Mouse (Mus musculus) forelimb bud, embryonic 11.5 days (tissue): ENCODE data around the gene Ngly1.
"Not testable (repeated sequence)": the region's sequence is repeated elsewhere in the genome, so short reads cannot be mapped to it uniquely, and the experiment has no call there.

Source experiments
- DNase-seq: peaks from one replicate; pipeline ENCODE4 v3.0.0-alpha.2; 2012; ENCODE audit warnings: low read depth, low spot score

Ngly1 gene

GRCm38 (mm10) chr14:16256209-16256608 lies 7.1 kb downstream of the Ngly1 start:
- no peak for DNase-seq

DNA sequence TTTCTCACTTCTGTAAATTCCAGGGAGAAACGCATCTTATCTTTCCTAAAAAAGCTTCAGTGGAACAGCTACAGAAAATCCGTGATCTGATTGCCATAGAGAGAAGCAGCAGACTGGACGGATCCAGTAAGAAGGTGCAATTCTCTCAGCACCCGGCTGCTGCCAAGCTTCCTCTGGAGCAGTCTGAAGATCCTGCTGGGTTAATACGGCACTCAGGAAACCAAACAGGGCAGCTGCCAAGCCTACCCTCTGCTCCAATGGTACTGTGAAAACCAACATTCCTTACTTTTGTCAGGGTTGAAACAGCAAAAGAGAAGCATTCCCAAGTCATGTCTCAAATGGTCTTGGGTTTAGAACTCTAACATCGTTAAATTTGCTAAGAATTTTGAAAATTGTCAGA lies 11.5 kb downstream of the Ngly1 start:
- no peak for DNase-seq

GRCm38 (mm10) chr14:16261869-16262268 lies 12.8 kb downstream of the Ngly1 start:
- DNase-seq, result no peak

DNA sequence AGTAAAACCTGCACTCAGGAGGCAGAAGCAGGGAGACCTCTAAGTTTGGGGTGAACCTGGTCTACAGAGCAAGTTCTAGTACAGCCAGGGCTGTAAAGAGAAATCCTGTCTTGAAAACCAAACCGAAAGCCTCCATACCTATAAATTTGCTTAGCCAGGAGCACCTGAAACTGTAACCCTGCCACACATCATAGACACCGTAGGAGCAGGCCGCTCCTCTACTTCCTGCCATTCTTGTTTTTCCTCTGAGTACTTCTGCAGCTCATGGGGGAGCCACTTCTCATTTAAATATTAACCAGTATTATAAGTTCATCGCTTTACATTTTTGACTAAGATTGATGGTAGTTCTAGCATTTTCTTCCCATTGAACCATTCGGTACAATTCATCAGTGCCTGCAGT lies 17.9 kb downstream of the Ngly1 start:
- no peak for DNase-seq

- DNase-seq, result no peak
These were observed 20.7 kb downstream of the Ngly1 start for GRCm38 (mm10) chr14:16269776-16270175.

- DNase-seq, result no peak
These were observed 24.6 kb downstream of the Ngly1 start for GRCm38 (mm10) chr14:16273677-16274076.

DNA sequence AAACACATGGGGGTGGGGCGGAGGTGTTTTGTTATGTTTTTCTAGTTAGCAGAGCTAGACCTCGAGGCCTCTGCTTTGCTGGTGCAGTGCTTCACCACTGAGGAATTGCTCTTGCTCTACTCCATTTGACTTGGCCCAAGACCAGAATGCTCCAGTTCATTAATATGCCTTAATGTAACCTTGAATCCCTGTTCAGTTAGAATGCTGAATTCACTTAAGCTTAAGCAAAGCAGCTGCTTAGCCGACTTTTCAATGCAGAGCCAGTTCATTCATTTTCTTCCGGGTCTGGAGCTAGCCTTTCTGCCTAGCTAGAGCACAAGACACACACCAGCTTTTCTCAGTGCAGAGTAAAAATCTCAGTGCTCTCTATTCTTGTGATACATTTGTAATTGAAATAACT lies 30.1 kb downstream of the Ngly1 start:
- no peak for DNase-seq

DNA sequence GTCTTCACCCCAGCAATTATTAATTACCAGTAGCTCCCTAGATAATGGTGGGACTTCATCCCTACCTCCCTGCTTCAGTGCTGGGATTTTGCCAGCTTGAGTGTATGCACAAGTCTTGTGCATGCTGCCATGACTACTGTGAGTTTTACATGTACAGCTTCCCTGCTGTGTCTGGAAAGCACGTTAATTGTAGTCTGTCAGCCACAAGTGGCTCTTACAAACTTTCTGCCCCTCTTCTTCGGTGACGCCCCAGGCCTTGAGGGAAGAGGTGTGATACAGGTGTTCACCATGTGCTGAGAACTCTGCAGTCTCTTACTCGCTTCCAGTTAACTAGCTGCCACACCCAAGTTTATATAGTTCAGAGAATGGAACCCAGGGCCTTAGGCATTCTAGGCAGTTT lies 34.9 kb downstream of the Ngly1 start:
- DNase-seq, result no peak

DNA sequence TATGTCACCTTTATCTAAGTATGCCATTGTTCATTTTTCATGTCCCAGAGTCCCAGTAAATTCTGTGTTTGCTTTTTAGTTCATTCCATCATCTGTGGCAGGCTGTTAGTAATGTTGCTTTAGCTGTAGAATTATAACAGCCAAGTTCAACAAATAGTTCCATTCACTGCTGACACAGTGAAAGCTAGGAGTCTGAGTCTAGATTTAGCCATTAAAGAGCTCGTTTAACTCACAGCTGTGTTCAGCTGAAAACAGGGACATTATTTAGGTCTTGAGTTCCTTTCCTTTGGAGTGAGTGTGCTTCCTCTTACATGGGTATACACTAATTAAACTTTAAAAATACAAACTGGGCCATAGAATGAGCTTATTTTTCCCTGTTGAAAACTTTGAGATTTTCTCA lies 43.3 kb downstream of the Ngly1 start:
- DNase-seq, result no peak

DNA sequence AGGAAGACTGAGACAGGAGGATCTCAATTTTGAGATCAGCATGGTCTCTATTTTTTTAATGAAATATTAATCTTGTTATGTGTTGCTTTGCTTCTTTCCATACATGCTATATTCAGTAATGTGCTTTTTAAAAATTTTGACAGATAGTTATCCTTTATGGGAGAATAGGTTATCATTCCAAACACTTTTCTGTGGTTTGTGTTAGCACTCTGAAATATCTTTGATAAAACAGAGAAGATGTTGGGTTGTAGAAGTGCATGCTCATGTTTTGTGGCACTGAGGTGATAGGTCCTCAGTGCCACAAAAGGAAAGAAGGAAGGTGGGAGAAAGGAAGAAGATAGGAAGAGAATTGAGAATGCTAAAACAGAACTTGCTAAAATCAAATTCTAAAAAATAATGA lies 43.9 kb downstream of the Ngly1 start:
- DNase-seq, result no peak

DNA sequence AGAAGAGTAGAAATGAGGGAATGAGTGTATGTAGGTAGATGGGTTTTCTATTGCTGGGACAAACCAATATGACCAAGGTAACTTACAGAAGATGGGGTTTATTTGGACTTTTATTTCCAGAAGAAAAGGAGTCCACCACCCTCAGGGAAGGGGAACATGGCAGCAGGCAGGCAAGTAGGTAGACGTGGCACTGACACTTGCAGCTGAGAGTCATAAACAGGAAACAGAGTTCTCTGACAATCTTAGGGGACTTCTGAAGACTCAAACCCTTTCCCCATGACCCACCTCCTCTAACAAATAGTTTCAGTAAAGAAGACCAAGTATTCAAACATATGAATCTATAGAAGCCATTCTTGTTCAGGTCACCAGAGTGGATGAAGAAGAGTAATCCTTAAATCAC lies 44.8 kb downstream of the Ngly1 start:
- DNase-seq, result no peak

GRCm38 (mm10) chr14:16296816-16297468 lies 47.9 kb downstream of the Ngly1 start:
- DNase-seq, result peak; percentile 35

- no peak for DNase-seq
These were observed 52.7 kb downstream of the Ngly1 start for GRCm38 (mm10) chr14:16301735-16302134.

GRCm38 (mm10) chr14:16302688-16303087 lies 53.6 kb downstream of the Ngly1 start:
- DNase-seq, result no peak

DNA sequence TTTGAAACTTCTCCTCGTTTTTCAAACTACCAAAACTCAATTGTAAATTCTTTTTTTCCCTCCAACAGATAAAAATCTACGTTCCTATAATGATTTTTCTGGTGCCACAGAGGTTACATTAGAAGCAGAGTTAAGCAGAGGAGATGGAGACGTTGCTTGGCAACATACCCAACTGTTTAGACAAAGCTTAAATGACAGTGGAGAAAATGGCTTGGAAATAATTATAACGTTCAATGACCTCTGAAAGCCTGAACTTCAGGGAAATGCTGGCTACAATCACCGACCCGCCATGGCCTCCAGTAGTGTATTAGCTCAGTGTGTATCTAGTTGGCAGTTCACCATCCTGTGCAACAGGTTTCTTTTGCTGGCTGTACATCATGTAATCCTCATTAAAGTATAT lies 61.7 kb downstream of the Ngly1 start:
- DNase-seq, result no peak

- no peak for DNase-seq
These were observed 63.5 kb downstream of the Ngly1 start for GRCm38 (mm10) chr14:16312599-16312998.

DNA sequence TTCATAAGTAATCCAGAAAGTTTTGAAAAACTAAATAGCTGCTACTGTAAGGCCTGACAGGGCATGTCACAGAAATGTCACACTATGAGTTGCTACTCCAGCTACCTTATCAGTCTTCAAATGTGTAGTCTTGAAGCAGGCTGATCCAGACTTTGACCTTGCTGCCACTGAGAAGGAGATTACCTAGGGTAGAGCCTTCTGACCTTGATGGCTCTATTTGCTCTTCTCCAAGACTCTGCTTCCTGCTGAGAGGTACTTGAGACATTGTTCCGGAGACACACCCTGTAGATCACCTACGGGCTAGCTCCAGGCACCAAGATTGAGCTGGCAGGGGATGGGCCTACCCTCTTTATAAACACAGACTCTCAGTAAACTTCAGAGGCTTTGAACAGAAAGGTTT lies 64.0 kb downstream of the Ngly1 start:
- DNase-seq, result not testable (repeated sequence)

DNA sequence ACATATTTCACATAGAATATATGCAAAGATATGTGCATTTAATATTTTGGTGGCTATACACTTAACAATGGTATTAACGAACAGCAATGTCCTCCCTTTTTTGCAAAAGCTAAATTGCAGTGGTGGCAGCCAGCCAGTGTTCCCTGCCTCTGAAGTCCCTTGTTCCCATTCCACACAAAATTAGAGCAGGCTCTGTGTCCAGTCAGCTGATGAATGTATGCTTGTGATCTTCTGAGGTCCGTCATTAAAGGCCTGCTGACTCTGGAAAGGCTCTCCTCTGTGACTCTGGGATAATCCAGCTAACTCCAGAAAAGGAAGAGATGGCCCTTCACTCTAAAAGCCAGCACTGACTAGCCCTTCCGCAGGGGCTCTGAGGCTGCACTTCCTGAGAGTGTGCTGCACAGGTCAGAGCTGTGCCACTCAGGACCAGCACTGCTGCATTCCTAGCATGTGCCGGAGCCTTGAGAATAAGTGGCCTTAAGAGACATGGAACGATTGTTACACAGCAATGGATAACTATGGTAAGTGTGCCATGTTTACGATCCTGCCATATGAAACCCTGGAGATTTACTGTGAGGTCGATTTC lies 64.9 kb downstream of the Ngly1 start:
- no peak for DNase-seq

- DNase-seq, result no peak
These were observed 65.8 kb downstream of the Ngly1 start for GRCm38 (mm10) chr14:16314842-16315241.

DNA sequence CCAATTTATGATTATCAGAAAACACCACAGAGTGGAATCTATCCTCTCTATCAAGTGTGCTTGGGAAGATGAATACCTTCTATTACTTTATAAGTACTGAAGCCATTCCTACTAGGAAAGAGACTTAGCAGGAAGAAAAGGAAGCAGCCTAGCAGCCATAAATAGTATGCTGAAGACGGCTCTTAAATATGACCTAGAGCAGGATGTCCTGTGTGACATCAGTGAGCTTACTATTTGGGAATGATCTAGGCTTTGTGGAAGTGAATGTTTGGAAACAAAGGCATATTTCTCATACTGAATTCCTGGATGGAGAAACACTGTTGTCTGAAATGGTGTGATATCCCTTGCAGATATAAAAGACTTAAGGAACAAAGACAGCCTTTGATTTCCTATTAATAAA lies 67.6 kb downstream of the Ngly1 start:
- no peak for DNase-seq

GRCm38 (mm10) chr14:16319818-16320217 lies 70.7 kb downstream of the Ngly1 start:
- DNase-seq, result no peak

DNA sequence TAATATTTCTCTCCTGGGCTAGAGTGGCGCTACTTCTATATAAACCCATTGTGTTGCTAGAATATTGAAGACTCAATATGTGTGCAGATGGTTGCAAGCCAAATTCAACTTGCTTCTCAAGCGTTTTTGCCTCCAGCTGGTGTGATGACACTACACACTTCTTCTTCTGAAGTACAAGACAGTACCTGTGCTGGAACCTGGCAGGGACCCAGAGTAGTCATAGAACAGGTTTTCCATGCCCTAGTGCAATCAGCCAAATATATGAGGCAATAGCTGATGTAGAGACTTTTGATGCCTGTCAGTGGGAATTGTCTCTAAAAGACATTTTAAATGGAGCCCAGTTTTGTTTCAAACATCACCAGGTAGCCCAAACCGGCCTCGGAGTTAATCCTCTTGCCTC lies 75.3 kb downstream of the Ngly1 start:
- DNase-seq, result no peak

DNA sequence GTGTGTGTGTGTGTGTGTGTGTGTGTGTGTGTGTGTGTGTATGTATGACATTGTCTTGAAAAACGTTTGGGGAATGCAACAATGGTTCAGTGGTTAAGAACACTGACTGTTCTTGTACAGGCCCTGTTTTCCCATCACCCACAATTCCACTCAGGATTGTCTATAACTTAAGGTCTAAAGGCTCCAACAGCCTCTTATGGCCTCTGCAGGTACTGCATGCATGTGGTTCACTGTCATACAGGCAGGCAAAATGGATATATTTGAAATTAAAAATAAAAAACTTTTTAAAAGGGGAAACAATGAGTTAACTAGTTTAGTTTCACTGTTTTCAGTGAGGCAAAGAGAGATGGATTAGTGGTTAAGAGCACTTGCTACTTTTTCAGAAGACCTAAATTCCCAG lies 76.1 kb downstream of the Ngly1 start:
- no peak for DNase-seq

- peak; percentile 88 for DNase-seq
These were observed 79.5 kb downstream of the Ngly1 start for GRCm38 (mm10) chr14:16328531-16328930.
